Mouse (Mus musculus): Measurements from ENCODE around the gene Nf1. TPM values are rescaled to one million over a fixed set of nuclear protein-coding genes. Genes with fewer than 3 reads are reported as not detected.
A peak's percentile ranks its signal among the peaks of the same experiment; 100 is the strongest.

The Nf1 gene
- polyA plus RNA-seq, 1 experiment from 2014 or later, result 14.8 TPM

DNA sequence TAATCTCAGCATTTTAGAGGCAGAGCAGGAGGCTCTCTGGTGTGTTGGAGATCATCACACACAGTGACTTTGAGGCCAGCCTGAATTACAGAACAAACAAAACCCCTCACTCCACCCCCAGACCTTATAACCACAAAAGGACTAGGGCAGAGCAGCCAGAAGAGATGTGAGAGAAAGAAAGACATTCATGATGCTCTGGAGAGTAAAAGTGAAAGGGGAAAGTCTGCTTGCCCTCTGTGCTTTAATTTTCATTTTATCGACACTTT is 184.8 kb downstream of the Nf1 start:
- no peak overlapping the region for H3K9ac ChIP-seq (ENCODE audit: low read depth, low read length)
- no peak overlapping the region for H3K4me3 ChIP-seq (ENCODE audit: low read length)
- no peaks in the 10 kb centered on the region for H3K27me3 ChIP-seq (ENCODE audit: control insufficient read depth, insufficient read depth, low read length)
- no peak overlapping the region for H3K4me2 ChIP-seq (replicated peaks; ENCODE audit: low read depth, low read length)
- peaks cover 7% of the 10 kb centered on the region for H3K4me1 ChIP-seq (ENCODE audit: control insufficient read depth, insufficient read depth, low read length)
- 24% methylated on average over 1 of the region's 1 CpGs for WGBS
- ATAC-seq (ENCODE audit: low FRiP score, low TSS enrichment), result peak; percentile 69; the same call in 1 of the 2 replicates
- no peak overlapping the region; the same call in 1 of the 2 replicates for H3K27ac ChIP-seq (ENCODE audit: low read depth, low read length)
- no peaks in the 10 kb centered on the region for H3K9me3 ChIP-seq (ENCODE audit: control insufficient read depth, low read length)
- no peaks in the 10 kb centered on the region for H3K36me3 ChIP-seq (ENCODE audit: control insufficient read depth, insufficient read depth, low read length)

- no peak overlapping the region for H3K9ac ChIP-seq (ENCODE audit: low read depth, low read length)
- H3K4me2 ChIP-seq (replicated peaks; ENCODE audit: low read depth, low read length), result no peak overlapping the region
- no peak overlapping the region for H3K4me3 ChIP-seq (ENCODE audit: low read length)
- no peaks in the 10 kb centered on the region for H3K27me3 ChIP-seq (ENCODE audit: control insufficient read depth, insufficient read depth, low read length)
- no peak overlapping the region for H3K27ac ChIP-seq (ENCODE audit: low read depth, low read length)
- H3K9me3 ChIP-seq (ENCODE audit: control insufficient read depth, low read length), result no peaks in the 10 kb centered on the region
- peaks cover 7% of the 10 kb centered on the region for H3K4me1 ChIP-seq (ENCODE audit: control insufficient read depth, insufficient read depth, low read length)
- ATAC-seq (ENCODE audit: low FRiP score, low TSS enrichment), result no peak
- H3K36me3 ChIP-seq (ENCODE audit: control insufficient read depth, insufficient read depth, low read length), result peaks cover 3% of the 10 kb centered on the region; the same call in 1 of the 2 replicates
- 91% methylated on average over 3 of the region's 3 CpGs for WGBS
These were observed 187.1 kb downstream of the Nf1 start for GRCm38 (mm10) chr11:79526549-79526948.

DNA sequence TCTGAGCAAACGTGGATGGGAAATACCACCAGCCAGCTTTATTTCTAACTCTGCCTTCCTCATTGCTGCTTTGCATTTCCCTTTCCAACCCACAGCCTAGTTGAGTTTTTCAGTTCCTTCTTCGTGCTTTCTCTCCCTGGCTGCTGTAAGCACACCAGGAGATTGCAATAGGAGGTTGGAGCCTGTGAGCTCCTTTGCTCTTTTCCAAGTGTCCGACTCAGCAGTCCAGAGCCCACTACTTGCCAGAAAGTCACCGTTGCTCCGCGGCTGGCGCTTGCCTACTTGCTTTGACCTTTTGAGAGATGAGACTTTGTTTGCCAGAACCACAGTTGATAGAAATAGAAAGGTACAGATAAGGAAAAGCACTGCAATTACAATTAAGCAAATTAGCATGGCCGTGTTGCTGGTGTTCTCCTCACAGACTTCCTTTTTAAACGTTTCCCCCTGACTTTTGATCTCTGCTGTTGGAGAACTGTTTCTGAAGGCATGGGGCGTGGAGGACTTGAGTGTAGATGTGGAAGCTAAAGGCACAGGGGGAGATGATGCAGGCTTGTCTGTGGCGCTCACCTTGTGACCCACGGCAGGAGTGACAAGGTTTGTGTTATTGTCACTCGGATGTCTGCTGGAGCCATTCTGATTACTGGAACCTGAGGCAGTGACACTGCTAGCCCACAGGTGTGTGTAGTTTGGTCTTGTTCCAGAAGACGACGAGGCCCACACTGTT is 187.7 kb downstream of the Nf1 start:
- Histone ChIP-seq H3K27ac (ENCODE audit: low read depth, low read length) (no peak overlapping the region), H3K4me3 (ENCODE audit: low read length) (no peak overlapping the region)

GRCm38 (mm10) chr11:79527739-79528384 is 188.4 kb downstream of the Nf1 start:
- no peak for ATAC-seq (ENCODE audit: low FRiP score, low TSS enrichment)

More for the DNA sequence above, 187.7 kb downstream of the Nf1 start:
- no peaks in the 10 kb centered on the region for H3K27me3 ChIP-seq (ENCODE audit: control insufficient read depth, insufficient read depth, low read length)
- peaks cover 7% of the 10 kb centered on the region for H3K4me1 ChIP-seq (ENCODE audit: control insufficient read depth, insufficient read depth, low read length)
- H3K9me3 ChIP-seq (ENCODE audit: control insufficient read depth, low read length), result no peaks in the 10 kb centered on the region
- no peak for ATAC-seq (ENCODE audit: low FRiP score, low TSS enrichment)
- WGBS, result 80% methylated on average over 15 of the region's 15 CpGs
- no peak overlapping the region for H3K4me2 ChIP-seq (replicated peaks; ENCODE audit: low read depth, low read length)
- H3K36me3 ChIP-seq (ENCODE audit: control insufficient read depth, insufficient read depth, low read length), result peaks cover 3% of the 10 kb centered on the region; the same call in 1 of the 2 replicates
- H3K9ac ChIP-seq (ENCODE audit: low read depth, low read length), result no peak overlapping the region

DNA sequence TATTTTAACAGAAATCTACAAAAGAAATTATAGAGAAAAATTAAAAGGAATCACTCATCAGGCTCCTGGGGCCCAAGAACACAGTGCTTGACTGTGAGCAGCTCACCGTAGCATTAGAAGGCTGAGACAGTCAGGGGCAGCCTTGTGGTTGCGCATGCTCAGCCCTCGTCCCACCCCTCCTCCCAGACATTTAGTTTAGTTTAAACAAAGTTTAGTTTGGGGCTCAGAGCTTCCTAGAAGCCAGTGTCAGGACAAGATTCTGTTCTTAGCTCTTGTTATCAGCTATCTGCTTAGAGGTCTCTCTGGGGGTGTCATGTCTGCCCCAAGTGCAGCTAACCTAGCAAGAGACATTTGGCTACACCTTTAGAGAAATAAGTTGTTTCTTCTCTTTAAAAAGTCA is 189.1 kb downstream of the Nf1 start:
- H3K9me3 ChIP-seq (ENCODE audit: control insufficient read depth, low read length), result no peaks in the 10 kb centered on the region
- no peak overlapping the region for H3K9ac ChIP-seq (ENCODE audit: low read depth, low read length)
- no peak for ATAC-seq (ENCODE audit: low FRiP score, low TSS enrichment)
- H3K4me2 ChIP-seq (replicated peaks; ENCODE audit: low read depth, low read length), result no peak overlapping the region
- H3K27ac ChIP-seq (ENCODE audit: low read depth, low read length), result no peak overlapping the region
- 91% methylated on average over 3 of the region's 3 CpGs for WGBS
- H3K36me3 ChIP-seq (ENCODE audit: control insufficient read depth, insufficient read depth, low read length), result peaks cover 3% of the 10 kb centered on the region; the same call in 1 of the 2 replicates
- H3K27me3 ChIP-seq (ENCODE audit: control insufficient read depth, insufficient read depth, low read length), result no peaks in the 10 kb centered on the region
- no peak overlapping the region for H3K4me3 ChIP-seq (ENCODE audit: low read length)
- peaks cover 5% of the 10 kb centered on the region for H3K4me1 ChIP-seq (ENCODE audit: control insufficient read depth, insufficient read depth, low read length)

More at GRCm38 (mm10) chr11:79527739-79528384, 188.4 kb downstream of the Nf1 start:
- H3K36me3 ChIP-seq (ENCODE audit: control insufficient read depth, insufficient read depth, low read length), result peaks cover 3% of the 10 kb centered on the region; the same call in 1 of the 2 replicates
- no peaks in the 10 kb centered on the region for H3K27me3 ChIP-seq (ENCODE audit: control insufficient read depth, insufficient read depth, low read length)
- no peaks in the 10 kb centered on the region for H3K9me3 ChIP-seq (ENCODE audit: control insufficient read depth, low read length)
- peaks cover 7% of the 10 kb centered on the region for H3K4me1 ChIP-seq (ENCODE audit: control insufficient read depth, insufficient read depth, low read length)
- WGBS, result 88% methylated on average over 5 of the region's 5 CpGs
- H3K9ac ChIP-seq (ENCODE audit: low read depth, low read length), result no peak overlapping the region
- H3K27ac ChIP-seq (ENCODE audit: low read depth, low read length), result no peak overlapping the region
- no peak overlapping the region for H3K4me3 ChIP-seq (ENCODE audit: low read length)
- H3K4me2 ChIP-seq (replicated peaks; ENCODE audit: low read depth, low read length), result no peak overlapping the region

GRCm38 (mm10) chr11:79529226-79529625 is 189.7 kb downstream of the Nf1 start:
- no peak for ATAC-seq (ENCODE audit: low FRiP score, low TSS enrichment)
- Histone ChIP-seq H3K4me1 (ENCODE audit: control insufficient read depth, insufficient read depth, low read length) (no peaks in the 10 kb centered on the region), H3K27ac (ENCODE audit: low read depth, low read length) (no peak overlapping the region), H3K27me3 (ENCODE audit: control insufficient read depth, insufficient read depth, low read length) (no peaks in the 10 kb centered on the region), H3K36me3 (ENCODE audit: control insufficient read depth, insufficient read depth, low read length) (peaks cover 3% of the 10 kb centered on the region; the same call in 1 of the 2 replicates), H3K9me3 (ENCODE audit: control insufficient read depth, low read length) (no peaks in the 10 kb centered on the region), H3K4me3 (ENCODE audit: low read length) (no peak overlapping the region), H3K4me2 (replicated peaks; ENCODE audit: low read depth, low read length) (no peak overlapping the region), H3K9ac (ENCODE audit: low read depth, low read length) (no peak overlapping the region)
- WGBS, result 93% methylated on average over 6 of the region's 6 CpGs

DNA sequence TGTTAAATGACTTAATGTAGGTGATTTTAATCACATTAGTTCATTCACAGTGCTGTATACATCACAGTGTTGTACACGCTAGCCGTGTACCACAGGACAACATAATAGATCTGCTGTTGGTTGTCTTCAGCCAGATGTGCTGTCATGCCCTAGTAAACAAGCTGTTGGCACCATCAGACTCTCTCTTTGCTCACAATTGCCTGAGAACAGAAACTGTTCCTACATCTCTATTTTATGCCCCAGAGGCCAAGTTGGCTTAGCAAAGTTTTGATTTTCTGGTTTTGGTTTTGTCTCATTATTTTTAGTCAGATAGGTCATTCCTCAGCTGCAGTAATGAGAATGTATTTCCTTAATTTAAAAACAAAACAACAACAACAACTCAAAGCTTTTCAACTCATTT is 190.2 kb downstream of the Nf1 start:
- H3K27me3 ChIP-seq (ENCODE audit: control insufficient read depth, insufficient read depth, low read length), result no peaks in the 10 kb centered on the region
- no peak overlapping the region for H3K27ac ChIP-seq (ENCODE audit: low read depth, low read length)
- no peak overlapping the region for H3K4me3 ChIP-seq (ENCODE audit: low read length)
- ATAC-seq (ENCODE audit: low FRiP score, low TSS enrichment), result no peak
- no peaks in the 10 kb centered on the region for H3K9me3 ChIP-seq (ENCODE audit: control insufficient read depth, low read length)
- H3K36me3 ChIP-seq (ENCODE audit: control insufficient read depth, insufficient read depth, low read length), result peaks cover 3% of the 10 kb centered on the region; the same call in 1 of the 2 replicates
- no peak overlapping the region for H3K9ac ChIP-seq (ENCODE audit: low read depth, low read length)
- no peak overlapping the region for H3K4me2 ChIP-seq (replicated peaks; ENCODE audit: low read depth, low read length)
- 91% methylated on average over 2 of the region's 2 CpGs for WGBS
- no peaks in the 10 kb centered on the region for H3K4me1 ChIP-seq (ENCODE audit: control insufficient read depth, insufficient read depth, low read length)

DNA sequence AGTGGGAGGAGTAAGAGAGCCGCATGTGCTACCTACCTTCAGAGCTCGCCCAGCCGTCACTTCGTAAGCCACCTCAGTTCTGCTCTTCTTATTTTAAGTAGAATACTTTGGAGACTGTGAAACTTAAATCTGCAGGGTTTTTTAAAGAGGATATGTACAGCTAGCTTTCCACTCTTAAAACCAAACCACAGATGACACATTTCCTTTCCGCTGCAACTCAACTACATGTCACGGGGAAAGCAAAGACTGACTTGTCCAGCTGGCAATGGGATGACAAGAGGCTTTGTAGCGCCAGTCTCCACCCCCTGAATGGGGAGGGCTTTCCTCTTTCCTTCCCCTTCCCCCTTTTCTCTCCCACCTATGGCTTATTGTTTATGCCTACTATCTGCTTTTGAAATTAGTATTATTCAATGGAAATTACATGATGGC is 190.9 kb downstream of the Nf1 start, which contains the start of the genes Evi2 and Evi2a:
TSS of gene Evi2 (minus strand) at position 257 of the 429 bp plus-strand sequence.
TSS of gene Evi2a (minus strand) at position 277 of the 429 bp plus-strand sequence.
- Histone ChIP-seq H3K4me3 (ENCODE audit: low read length) (no peak within 1 kb of the TSS), H3K36me3 (ENCODE audit: control insufficient read depth, insufficient read depth, low read length) (peaks cover 3% of the 10 kb centered on the region; the same call in 1 of the 2 replicates), H3K27me3 (ENCODE audit: control insufficient read depth, insufficient read depth, low read length) (no peaks in the 10 kb centered on the region), H3K4me2 (replicated peaks; ENCODE audit: low read depth, low read length) (no peak within 1 kb of the TSS), H3K4me1 (ENCODE audit: control insufficient read depth, insufficient read depth, low read length) (no peaks in the 10 kb centered on the region), H3K9ac (ENCODE audit: low read depth, low read length) (no peak within 1 kb of the TSS), H3K9me3 (ENCODE audit: control insufficient read depth, low read length) (no peaks in the 10 kb centered on the region), H3K27ac (ENCODE audit: low read depth, low read length) (no peak within 1 kb of the TSS)
- WGBS, result 88% methylated on average over 7 of the region's 7 CpGs
- no peak for ATAC-seq (ENCODE audit: low FRiP score, low TSS enrichment)

- H3K36me3 ChIP-seq (ENCODE audit: control insufficient read depth, insufficient read depth, low read length), result peaks cover 3% of the 10 kb centered on the region; the same call in 1 of the 2 replicates
These were observed 191.3 kb downstream of the Nf1 start for GRCm38 (mm10) chr11:79530774-79531173.

More at GRCm38 (mm10) chr11:79530774-79531173, 191.3 kb downstream of the Nf1 start:
- no peak overlapping the region for H3K27ac ChIP-seq (ENCODE audit: low read depth, low read length)
- H3K4me2 ChIP-seq (replicated peaks; ENCODE audit: low read depth, low read length), result no peak overlapping the region
- H3K4me1 ChIP-seq (ENCODE audit: control insufficient read depth, insufficient read depth, low read length), result no peaks in the 10 kb centered on the region
- no peaks in the 10 kb centered on the region for H3K27me3 ChIP-seq (ENCODE audit: control insufficient read depth, insufficient read depth, low read length)
- ATAC-seq (ENCODE audit: low FRiP score, low TSS enrichment), result no peak
- WGBS, result 90% methylated on average over 11 of the region's 11 CpGs
- H3K9me3 ChIP-seq (ENCODE audit: control insufficient read depth, low read length), result no peaks in the 10 kb centered on the region
- no peak overlapping the region for H3K4me3 ChIP-seq (ENCODE audit: low read length)
- H3K9ac ChIP-seq (ENCODE audit: low read depth, low read length), result no peak overlapping the region

All from kidney, embryonic 14.5 days (tissue).